In genomic region chr14:25611159-25611697, GRCm38 (mm10) we compare ENCODE assay signal across 9 mouse cellular contexts.
DNase-seq lines count a peak whose midpoint lies in the region; ATAC-seq lines count a peak whose summit lies in the region.
"Had no signal": no experiment of that assay in that cellular context is flagged by ENCODE, and none has a peak within 500 bp of the region (broad histone marks: within the 10 kb centered on the region; RNA-seq: fewer than 3 reads in every experiment).

No protein-coding gene starts in this region.

- DNase-seq in heart, adult 11 months: peak; percentile 91
- DNase-seq in heart, adult 18-20 months: no peak
- DNase-seq in midbrain, embryonic 10.5 days (ENCODE audit: low spot score): no peak
- no peak for DNase-seq in midbrain, embryonic 11.5 days (ENCODE audit: low spot score, missing footprints)
- no peak for DNase-seq in limb, embryonic 11.5 days (ENCODE audit: low spot score)
- no peak for DNase-seq in frontal cortex, postnatal 36 days (ENCODE audit: low spot score in 2 of 2)
- DNase-seq in ovary, adult 18-20 months (ENCODE audit: low spot score): no peak
- DNase-seq: liver, embryonic 13.5 days had no signal

- H3K27ac ChIP-seq in midbrain, embryonic 10.5 days (replicated peaks): peak overlapping the region; percentile 14
- H3K27ac ChIP-seq in midbrain, embryonic 11.5 days (ENCODE audit: low read depth, low read length): no peak overlapping the region
- H3K27ac ChIP-seq in limb, embryonic 11.5 days (replicated peaks; ENCODE audit: low read depth, low read length): peak overlapping the region; percentile 15; the same call in 1 of the 2 replicates
- H3K27ac ChIP-seq in stomach, embryonic 16.5 days (ENCODE audit: low read length): peak overlapping the region; percentile 43
- H3K27ac ChIP-seq: liver, embryonic 13.5 days had no signal

- H3K4me2 ChIP-seq in midbrain, embryonic 11.5 days: no peak overlapping the region
- no peak overlapping the region for H3K4me2 ChIP-seq in limb, embryonic 11.5 days (ENCODE audit: low read depth, severe bottlenecking)
- 0 out of 2 replicates have a peak overlapping the region, but pooled peaks have one; percentile 19 for H3K4me2 ChIP-seq in stomach, embryonic 16.5 days (ENCODE audit: low read depth, low read length)
- H3K4me2 ChIP-seq: liver, embryonic 13.5 days had no signal

- no peak for ATAC-seq in midbrain, embryonic 11.5 days (ENCODE audit: low FRiP score)
- no peak for ATAC-seq in limb, embryonic 11.5 days (ENCODE audit: insufficient number of reproducible peaks, low FRiP score, low TSS enrichment, low read depth)
- ATAC-seq in stomach, embryonic 16.5 days (ENCODE audit: insufficient read depth, low FRiP score): no peak

- H3K36me3 ChIP-seq in midbrain, embryonic 10.5 days: peaks cover 55% of the 10 kb centered on the region
- H3K36me3 ChIP-seq in midbrain, embryonic 11.5 days (ENCODE audit: control insufficient read depth, insufficient read depth, low read length): no peaks in the 10 kb centered on the region
- H3K36me3 ChIP-seq in limb, embryonic 11.5 days (ENCODE audit: control insufficient read depth, insufficient read depth, low read length): 0 out of 2 replicates have a peak, but pooled peaks cover 2% of the 10 kb centered on the region
- no peaks in the 10 kb centered on the region for H3K36me3 ChIP-seq in stomach, embryonic 16.5 days (ENCODE audit: control insufficient read depth, insufficient read depth, low read length)
- H3K36me3 ChIP-seq: liver, embryonic 13.5 days had no signal

- no peak overlapping the region for H3K9ac ChIP-seq in midbrain, embryonic 11.5 days (ENCODE audit: low read length)
- H3K9ac ChIP-seq in limb, embryonic 11.5 days (ENCODE audit: low read length): no peak overlapping the region
- H3K9ac ChIP-seq in stomach, embryonic 16.5 days (ENCODE audit: low read length): peak overlapping the region; percentile 38
- H3K9ac ChIP-seq: liver, embryonic 13.5 days had no signal

- H3K27me3 ChIP-seq in midbrain, embryonic 10.5 days (ENCODE audit: low read depth, poor library complexity, severe bottlenecking): no peaks in the 10 kb centered on the region
- H3K27me3 ChIP-seq in midbrain, embryonic 11.5 days (ENCODE audit: control insufficient read depth, insufficient read depth, low read length): no peaks in the 10 kb centered on the region
- H3K27me3 ChIP-seq in limb, embryonic 11.5 days (ENCODE audit: control insufficient read depth, insufficient read depth, low read length): no peaks in the 10 kb centered on the region
- H3K27me3 ChIP-seq in stomach, embryonic 16.5 days (ENCODE audit: control insufficient read depth, insufficient read depth, low read length): no peaks in the 10 kb centered on the region

- peaks cover 87% of the 10 kb centered on the region for H3K4me1 ChIP-seq in midbrain, embryonic 10.5 days
- peaks cover 52% of the 10 kb centered on the region for H3K4me1 ChIP-seq in midbrain, embryonic 11.5 days (ENCODE audit: control insufficient read depth, insufficient read depth, low read length)
- H3K4me1 ChIP-seq in limb, embryonic 11.5 days (ENCODE audit: control insufficient read depth, insufficient read depth, low read length): peaks cover 47% of the 10 kb centered on the region
- H3K4me1 ChIP-seq in stomach, embryonic 16.5 days (ENCODE audit: control insufficient read depth, insufficient read depth, low read length): peaks cover 71% of the 10 kb centered on the region

- peak overlapping the region; percentile 32; the same call in 1 of the 2 replicates for H3K4me3 ChIP-seq in midbrain, embryonic 10.5 days
- H3K4me3 ChIP-seq in midbrain, embryonic 11.5 days (ENCODE audit: low read depth, low read length): no peak overlapping the region
- H3K4me3 ChIP-seq in limb, embryonic 11.5 days (ENCODE audit: low read depth, low read length): no peak overlapping the region
- H3K4me3 ChIP-seq in stomach, embryonic 16.5 days (replicated peaks; ENCODE audit: low read length): no peak overlapping the region
- H3K4me3 ChIP-seq: liver, embryonic 13.5 days had no signal

- 76% methylated on average over 9 of the region's 9 CpGs for WGBS in midbrain, embryonic 10.5 days
- 61% methylated on average over 9 of the region's 9 CpGs for WGBS in midbrain, embryonic 11.5 days
- 41% methylated on average over 9 of the region's 9 CpGs for WGBS in limb, embryonic 11.5 days
- WGBS in stomach, embryonic 16.5 days: 42% methylated on average over 9 of the region's 9 CpGs

- no peaks in the 10 kb centered on the region for H3K9me3 ChIP-seq in midbrain, embryonic 10.5 days (replicated peaks)
- H3K9me3 ChIP-seq in midbrain, embryonic 11.5 days (ENCODE audit: control insufficient read depth, low read length): no peaks in the 10 kb centered on the region
- no peaks in the 10 kb centered on the region for H3K9me3 ChIP-seq in limb, embryonic 11.5 days (ENCODE audit: control insufficient read depth, low read length)
- H3K9me3 ChIP-seq in stomach, embryonic 16.5 days (replicated peaks; ENCODE audit: control insufficient read depth, low read length): no peaks in the 10 kb centered on the region
- H3K9me3 ChIP-seq: liver, embryonic 13.5 days had no signal
